Mouse (Mus musculus): Measurements from ENCODE around the gene Ssr1. TPM values are rescaled to one million over a fixed set of nuclear protein-coding genes. Genes with fewer than 3 reads are reported as not detected.

Ssr1 gene
- polyA plus RNA-seq, 1 experiment from 2014 or later, result 85.8 TPM

GRCm38 (mm10) chr13:38027618-38028248 is 33.7 kb upstream of the Ssr1 start:
- Histone ChIP-seq H3K4me3 (ENCODE audit: low read depth, low read length) (no peak overlapping the region), H3K9me3 (ENCODE audit: control insufficient read depth, low read length) (no peaks in the 10 kb centered on the region), H3K27ac (replicated peaks) (no peak overlapping the region), H3K9ac (ENCODE audit: low read length) (no peak overlapping the region), H3K27me3 (ENCODE audit: control insufficient read depth, insufficient read depth, low read length) (no peaks in the 10 kb centered on the region), H3K4me2 (replicated peaks; ENCODE audit: low read depth) (no peak overlapping the region), H3K36me3 (ENCODE audit: control insufficient read depth, insufficient read depth, low read length) (no peaks in the 10 kb centered on the region), H3K4me1 (replicated peaks; ENCODE audit: control insufficient read depth, insufficient read depth) (no peaks in the 10 kb centered on the region)
- TF ChIP-seq CTCF (IDR thresholded peaks at IDR 0.05; ENCODE audit: low read depth), result no peak
- TF ChIP-seq EP300 (optimal IDR thresholded peaks at IDR 0.05), result no peak
- ATAC-seq (ENCODE audit: low FRiP score, low TSS enrichment), result no peak
- no peak for DNase-seq (ENCODE audit: low spot score)
- 62% methylated on average over 6 of the region's 6 CpGs for WGBS

- TF ChIP-seq EP300 (optimal IDR thresholded peaks at IDR 0.05) (no peak), CTCF (IDR thresholded peaks at IDR 0.05; ENCODE audit: low read depth) (peak; percentile 42)
- H3K27ac ChIP-seq (replicated peaks), result no peak overlapping the region
- H3K9me3 ChIP-seq (ENCODE audit: control insufficient read depth, low read length), result no peaks in the 10 kb centered on the region
- no peak overlapping the region for H3K4me3 ChIP-seq (ENCODE audit: low read depth, low read length)
- 45% methylated on average over 4 of the region's 4 CpGs for WGBS
- no peaks in the 10 kb centered on the region for H3K27me3 ChIP-seq (ENCODE audit: control insufficient read depth, insufficient read depth, low read length)
- H3K9ac ChIP-seq (ENCODE audit: low read length), result no peak overlapping the region
- no peak for DNase-seq (ENCODE audit: low spot score)
- H3K4me1 ChIP-seq (replicated peaks; ENCODE audit: control insufficient read depth, insufficient read depth), result no peaks in the 10 kb centered on the region
- ATAC-seq (ENCODE audit: low FRiP score, low TSS enrichment), result no peak
- no peak overlapping the region for H3K4me2 ChIP-seq (replicated peaks; ENCODE audit: low read depth)
- no peaks in the 10 kb centered on the region for H3K36me3 ChIP-seq (ENCODE audit: control insufficient read depth, insufficient read depth, low read length)
Observed at GRCm38 (mm10) chr13:38025874-38026273, 31.9 kb upstream of the Ssr1 start.

GRCm38 (mm10) chr13:38018791-38019190 is 24.8 kb upstream of the Ssr1 start:
- Histone ChIP-seq H3K4me1 (replicated peaks; ENCODE audit: control insufficient read depth, insufficient read depth) (no peaks in the 10 kb centered on the region), H3K4me2 (replicated peaks; ENCODE audit: low read depth) (no peak overlapping the region), H3K27ac (replicated peaks) (no peak overlapping the region), H3K9me3 (ENCODE audit: control insufficient read depth, low read length) (no peaks in the 10 kb centered on the region), H3K9ac (ENCODE audit: low read length) (no peak overlapping the region), H3K27me3 (ENCODE audit: control insufficient read depth, insufficient read depth, low read length) (no peaks in the 10 kb centered on the region), H3K4me3 (ENCODE audit: low read depth, low read length) (no peak overlapping the region), H3K36me3 (ENCODE audit: control insufficient read depth, insufficient read depth, low read length) (no peaks in the 10 kb centered on the region)
- WGBS, result 64% methylated on average over 3 of the region's 3 CpGs
- DNase-seq (ENCODE audit: low spot score) (no peak), ATAC-seq (ENCODE audit: low FRiP score, low TSS enrichment) (no peak)
- TF ChIP-seq CTCF (IDR thresholded peaks at IDR 0.05; ENCODE audit: low read depth), result no peak
- TF ChIP-seq EP300 (optimal IDR thresholded peaks at IDR 0.05), result no peak

- H3K4me2 ChIP-seq (replicated peaks; ENCODE audit: low read depth), result no peak overlapping the region
- DNase-seq (ENCODE audit: low spot score) (no peak), ATAC-seq (ENCODE audit: low FRiP score, low TSS enrichment) (no peak)
- no peak overlapping the region for H3K9ac ChIP-seq (ENCODE audit: low read length)
- H3K4me3 ChIP-seq (ENCODE audit: low read depth, low read length), result no peak overlapping the region
- no peaks in the 10 kb centered on the region for H3K4me1 ChIP-seq (replicated peaks; ENCODE audit: control insufficient read depth, insufficient read depth)
- no peaks in the 10 kb centered on the region for H3K36me3 ChIP-seq (ENCODE audit: control insufficient read depth, insufficient read depth, low read length)
- WGBS, result 89% methylated on average over 4 of the region's 4 CpGs
- H3K9me3 ChIP-seq (ENCODE audit: control insufficient read depth, low read length), result no peaks in the 10 kb centered on the region
- no peak for TF ChIP-seq EP300 (optimal IDR thresholded peaks at IDR 0.05)
- TF ChIP-seq CTCF (IDR thresholded peaks at IDR 0.05; ENCODE audit: low read depth), result no peak
- H3K27ac ChIP-seq (replicated peaks), result no peak overlapping the region
- H3K27me3 ChIP-seq (ENCODE audit: control insufficient read depth, insufficient read depth, low read length), result no peaks in the 10 kb centered on the region
Observed at GRCm38 (mm10) chr13:38015591-38015990, 21.6 kb upstream of the Ssr1 start.

GRCm38 (mm10) chr13:38012436-38012835 is 18.4 kb upstream of the Ssr1 start:
- no peaks in the 10 kb centered on the region for H3K9me3 ChIP-seq (ENCODE audit: control insufficient read depth, low read length)
- no peak overlapping the region for H3K27ac ChIP-seq (replicated peaks)
- TF ChIP-seq CTCF (IDR thresholded peaks at IDR 0.05; ENCODE audit: low read depth) (no peak), EP300 (optimal IDR thresholded peaks at IDR 0.05) (no peak)
- 78% methylated on average over 5 of the region's 5 CpGs for WGBS
- H3K4me2 ChIP-seq (replicated peaks; ENCODE audit: low read depth), result no peak overlapping the region
- H3K9ac ChIP-seq (ENCODE audit: low read length), result no peak overlapping the region
- no peaks in the 10 kb centered on the region for H3K4me1 ChIP-seq (replicated peaks; ENCODE audit: control insufficient read depth, insufficient read depth)
- DNase-seq (ENCODE audit: low spot score) (no peak), ATAC-seq (ENCODE audit: low FRiP score, low TSS enrichment) (no peak)
- H3K4me3 ChIP-seq (ENCODE audit: low read depth, low read length), result no peak overlapping the region
- no peaks in the 10 kb centered on the region for H3K27me3 ChIP-seq (ENCODE audit: control insufficient read depth, insufficient read depth, low read length)
- no peaks in the 10 kb centered on the region for H3K36me3 ChIP-seq (ENCODE audit: control insufficient read depth, insufficient read depth, low read length)

- H3K27ac ChIP-seq (replicated peaks), result no peak overlapping the region
- H3K4me2 ChIP-seq (replicated peaks; ENCODE audit: low read depth), result no peak overlapping the region
- H3K4me3 ChIP-seq (ENCODE audit: low read depth, low read length), result no peak overlapping the region
- DNase-seq (ENCODE audit: low spot score) (no peak), ATAC-seq (ENCODE audit: low FRiP score, low TSS enrichment) (no peak)
- no peaks in the 10 kb centered on the region for H3K27me3 ChIP-seq (ENCODE audit: control insufficient read depth, insufficient read depth, low read length)
- 71% methylated on average over 5 of the region's 5 CpGs for WGBS
- no peaks in the 10 kb centered on the region for H3K4me1 ChIP-seq (replicated peaks; ENCODE audit: control insufficient read depth, insufficient read depth)
- H3K36me3 ChIP-seq (ENCODE audit: control insufficient read depth, insufficient read depth, low read length), result no peaks in the 10 kb centered on the region
- H3K9ac ChIP-seq (ENCODE audit: low read length), result no peak overlapping the region
- H3K9me3 ChIP-seq (ENCODE audit: control insufficient read depth, low read length), result no peaks in the 10 kb centered on the region
- no peak for TF ChIP-seq CTCF (IDR thresholded peaks at IDR 0.05; ENCODE audit: low read depth)
- TF ChIP-seq EP300 (optimal IDR thresholded peaks at IDR 0.05), result no peak
Observed at GRCm38 (mm10) chr13:38010444-38010910, 16.5 kb upstream of the Ssr1 start.
